Mouse (Mus musculus) myocyte (in vitro differentiated cells): ENCODE results near the gene Mrpl37.

Experiments
- CEBPB ChIP-seq: IDR thresholded peaks from 2 replicates; pipeline ENCODE4 v1.6.1; 2011; ENCODE audit warnings: mild to moderate bottlenecking, moderate library complexity; ENCODE audit not compliant: poor library complexity, insufficient read depth, severe bottlenecking
- TCF12 ChIP-seq: IDR thresholded peaks from one replicate; pipeline ENCODE4 v1.6.1; 2011; ENCODE audit warnings: mild to moderate bottlenecking, control low read depth; ENCODE audit not compliant: poor library complexity, insufficient read depth, severe bottlenecking
- TCF3 ChIP-seq: IDR thresholded peaks from one replicate; pipeline ENCODE4 v1.6.1; 2011; ENCODE audit warnings: low read depth, control low read depth; ENCODE audit not compliant: insufficient read length

GRCm38 (mm10) chr4:107106777-107107176 lies 40.1 kb upstream of the Mrpl37 start:
- TF ChIP-seq TCF12 (peak; percentile 38), TCF3 (peak; percentile 90), CEBPB (no peak)
